Mouse (Mus musculus): ENCODE results near the gene Bend4.
A peak's percentile ranks its signal among the peaks of the same experiment; 100 is the strongest.

Gene Bend4

GRCm38 (mm10) chr5:67419407-67419806, 8.7 kb downstream of the Bend4 start:
- DNase-seq (ENCODE audit: low spot score in 2 of 2): no peak

- DNase-seq (ENCODE audit: low spot score in 2 of 2): no peak
Measured at GRCm38 (mm10) chr5:67411475-67411874, 16.6 kb downstream of the Bend4 start.

GRCm38 (mm10) chr5:67410426-67410825, 17.7 kb downstream of the Bend4 start:
- DNase-seq (ENCODE audit: low spot score in 2 of 2): no peak

- DNase-seq (ENCODE audit: low spot score in 2 of 2): no peak
Measured at GRCm38 (mm10) chr5:67408391-67408790, 19.7 kb downstream of the Bend4 start.

- DNase-seq (ENCODE audit: low spot score in 2 of 2): no peak
Measured at GRCm38 (mm10) chr5:67404919-67405318, 23.2 kb downstream of the Bend4 start.

- DNase-seq (ENCODE audit: low spot score in 2 of 2): no peak
Measured at GRCm38 (mm10) chr5:67404380-67404779, 23.7 kb downstream of the Bend4 start.

GRCm38 (mm10) chr5:67401612-67402011, 26.5 kb downstream of the Bend4 start:
- DNase-seq (ENCODE audit: low spot score in 2 of 2): no peak

- no peak for DNase-seq (ENCODE audit: low spot score in 2 of 2)
Measured at GRCm38 (mm10) chr5:67400608-67401480, 27.3 kb downstream of the Bend4 start.

- DNase-seq (ENCODE audit: low spot score in 2 of 2): no peak
Measured at GRCm38 (mm10) chr5:67399876-67400607, 28.1 kb downstream of the Bend4 start.

- no peak for DNase-seq (ENCODE audit: low spot score in 2 of 2)
Measured at GRCm38 (mm10) chr5:67397186-67397585, 30.9 kb downstream of the Bend4 start.

GRCm38 (mm10) chr5:67395211-67395851, 32.8 kb downstream of the Bend4 start:
- no peak for DNase-seq (ENCODE audit: low spot score in 2 of 2)

- DNase-seq (ENCODE audit: low spot score in 2 of 2): no peak
Measured at GRCm38 (mm10) chr5:67393951-67394350, 34.2 kb downstream of the Bend4 start.

GRCm38 (mm10) chr5:67382556-67382955, 45.6 kb downstream of the Bend4 start:
- DNase-seq (ENCODE audit: low spot score in 2 of 2): no peak

- DNase-seq (ENCODE audit: low spot score in 2 of 2): no peak
Measured at GRCm38 (mm10) chr5:67381690-67382089, 46.4 kb downstream of the Bend4 start.

- DNase-seq (ENCODE audit: low spot score in 2 of 2): no peak
Measured at GRCm38 (mm10) chr5:67377044-67377621, 51.0 kb downstream of the Bend4 start.

GRCm38 (mm10) chr5:67362931-67363330, 65.2 kb downstream of the Bend4 start:
- DNase-seq (ENCODE audit: low spot score in 2 of 2): no peak

GRCm38 (mm10) chr5:67362316-67362715, 65.8 kb downstream of the Bend4 start:
- no peak for DNase-seq (ENCODE audit: low spot score in 2 of 2)

- DNase-seq (ENCODE audit: low spot score in 2 of 2): peak in 1 of 2 experiments; percentile 19
Measured at GRCm38 (mm10) chr5:67348949-67349348, 79.2 kb downstream of the Bend4 start.

- no peak for DNase-seq (ENCODE audit: low spot score in 2 of 2)
Measured at GRCm38 (mm10) chr5:67347060-67347459, 81.0 kb downstream of the Bend4 start.

All from frontal cortex, postnatal 14 days (tissue).